Mouse (Mus musculus) testis, adult 2 months (tissue): Measurements from ENCODE around the gene Foxp1.

ENCODE experiments used
- CTCF ChIP-seq: fragments of 200-500 bp; IDR thresholded peaks from 2 replicates; pipeline ENCODE4 v1.5.1; 2012; ENCODE audit warnings: low read depth, mild to moderate bottlenecking, inconsistent platforms, low read length, moderate library complexity; ENCODE audit not compliant: control insufficient read depth, insufficient read depth, insufficient replicate concordance
- POLR2A ChIP-seq: fragments of 200-500 bp; IDR thresholded peaks from 2 replicates; pipeline ENCODE4 v1.6.1; 2012; ENCODE audit warnings: low read depth, mild to moderate bottlenecking, inconsistent platforms, low read length, moderate library complexity; ENCODE audit not compliant: control insufficient read depth

GRCm38 (mm10) chr6:98938348-98938747 is 584.2 kb downstream of the Foxp1 start:
- TF ChIP-seq CTCF (no peak), POLR2A (no peak)
